Mouse (Mus musculus): Measurements from ENCODE around the gene Trnp1.

DNA sequence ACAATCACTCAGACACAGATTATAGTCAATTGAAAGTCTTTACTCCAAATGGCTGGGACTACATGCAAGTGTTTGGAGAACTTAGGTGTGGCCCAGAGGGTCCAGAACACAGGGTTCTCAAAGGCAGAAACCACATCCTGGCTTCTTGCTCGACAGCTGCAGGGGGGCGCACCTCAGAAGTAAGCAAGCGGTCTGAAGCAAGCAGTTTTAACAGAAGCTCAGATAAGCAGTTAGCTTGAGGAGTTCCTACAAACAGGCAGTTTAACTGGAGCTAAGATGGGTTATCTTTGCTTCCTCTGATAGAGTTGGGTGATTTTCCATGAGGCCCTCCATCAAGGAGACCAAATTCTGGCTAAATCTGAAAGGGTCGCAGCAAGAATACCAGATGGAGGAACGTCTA, 8.2 kb upstream of the Trnp1 start:
- TF ChIP-seq CTCF (IDR thresholded peaks at IDR 0.05; ENCODE audit: low read depth): no peak
- TF ChIP-seq EP300 (IDR thresholded peaks at IDR 0.05; ENCODE audit: low read depth): no peak
